Mouse (Mus musculus) heart, adult 11 months (tissue): ENCODE measurements around the gene Hip1.
A peak's percentile ranks its signal among the peaks of the same experiment; 100 is the strongest.

Source experiments
- DNase-seq: peaks from one replicate; pipeline ENCODE4 v3.0.0; 2022

Hip1 gene

DNA sequence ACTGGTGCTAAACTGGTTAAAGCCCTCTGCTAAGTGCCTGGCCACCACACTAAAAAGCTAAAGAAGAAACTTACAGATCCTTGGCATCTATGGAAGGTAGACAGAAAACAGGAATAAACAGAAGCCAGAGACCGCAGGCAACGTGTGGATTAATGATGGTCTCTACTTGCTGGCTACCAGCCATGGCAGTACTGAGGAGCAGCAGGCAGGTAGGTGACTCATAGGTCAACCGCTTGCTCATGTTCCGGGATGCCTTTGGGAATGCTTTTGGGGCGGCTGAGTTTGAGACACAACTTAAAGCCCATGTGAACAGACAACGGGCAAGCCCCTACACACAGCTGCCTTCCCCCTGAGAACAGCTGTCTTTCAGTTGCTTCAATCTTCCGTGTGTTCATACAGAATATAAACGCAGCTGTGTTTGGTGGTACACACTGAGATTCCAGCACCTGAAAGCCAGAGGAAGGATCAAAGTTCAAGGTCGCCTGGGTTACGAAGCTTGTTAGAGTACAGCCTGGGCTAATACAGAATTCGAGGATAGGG lies 13.5 kb downstream of the Hip1 start:
- DNase-seq = no peak

DNA sequence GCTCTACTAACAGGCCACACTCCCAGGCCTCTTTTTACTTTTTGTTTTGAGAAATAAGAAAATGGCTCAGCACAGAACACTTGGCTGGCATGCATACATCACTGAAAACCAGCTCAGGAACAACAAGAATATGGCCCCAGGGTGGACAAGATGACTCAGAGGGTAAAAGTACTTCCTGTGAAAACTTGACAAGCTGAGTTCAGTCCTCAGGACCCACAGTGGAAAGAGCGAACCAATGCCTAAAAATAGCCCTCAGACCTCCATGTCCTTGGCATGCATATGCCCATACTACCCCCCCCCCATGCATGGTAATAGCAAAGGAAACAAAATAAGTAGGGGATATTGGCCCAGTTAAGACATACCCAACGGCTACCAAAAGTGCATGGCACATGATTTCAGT lies 15.0 kb downstream of the Hip1 start:
- DNase-seq = no peak

DNA sequence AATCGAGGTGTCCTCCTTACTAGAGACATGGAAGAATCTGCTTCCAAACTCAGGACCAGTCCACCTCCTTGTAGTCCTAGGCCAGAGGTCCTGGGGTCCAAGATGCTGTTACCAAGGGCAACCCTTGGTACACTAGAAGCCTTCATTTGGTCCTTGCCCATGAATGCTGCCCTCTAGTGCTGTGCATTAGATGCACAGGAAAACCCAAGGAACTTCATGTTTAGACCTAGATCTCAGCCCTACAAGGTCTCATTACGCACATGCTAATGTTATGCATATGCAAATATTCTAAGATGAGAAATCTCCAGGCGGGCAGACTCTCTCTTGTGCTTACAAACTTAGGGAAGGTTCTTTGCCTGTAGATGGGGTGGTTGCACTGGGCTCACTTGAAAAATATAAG lies 15.6 kb downstream of the Hip1 start:
- DNase-seq = no peak

DNA sequence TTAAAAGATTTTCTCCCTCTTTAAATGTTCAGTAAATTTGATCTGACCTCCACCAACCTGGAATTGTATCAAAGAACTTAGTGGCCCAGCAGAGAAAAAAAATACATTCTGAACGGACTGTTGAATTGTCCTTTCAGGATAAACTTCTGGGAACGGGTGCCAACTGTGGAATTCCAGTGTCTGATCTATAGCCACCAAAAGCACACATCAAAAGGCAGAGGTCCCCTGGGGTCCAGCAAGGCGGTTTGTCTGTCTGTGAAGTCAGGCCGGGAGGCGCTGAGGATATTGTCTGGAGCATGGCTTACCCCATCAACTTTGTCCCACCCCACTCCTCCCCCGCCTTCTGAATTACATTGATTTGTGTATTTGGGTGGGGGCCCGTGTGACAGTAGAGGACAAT lies 16.9 kb downstream of the Hip1 start:
- DNase-seq = no peak

DNA sequence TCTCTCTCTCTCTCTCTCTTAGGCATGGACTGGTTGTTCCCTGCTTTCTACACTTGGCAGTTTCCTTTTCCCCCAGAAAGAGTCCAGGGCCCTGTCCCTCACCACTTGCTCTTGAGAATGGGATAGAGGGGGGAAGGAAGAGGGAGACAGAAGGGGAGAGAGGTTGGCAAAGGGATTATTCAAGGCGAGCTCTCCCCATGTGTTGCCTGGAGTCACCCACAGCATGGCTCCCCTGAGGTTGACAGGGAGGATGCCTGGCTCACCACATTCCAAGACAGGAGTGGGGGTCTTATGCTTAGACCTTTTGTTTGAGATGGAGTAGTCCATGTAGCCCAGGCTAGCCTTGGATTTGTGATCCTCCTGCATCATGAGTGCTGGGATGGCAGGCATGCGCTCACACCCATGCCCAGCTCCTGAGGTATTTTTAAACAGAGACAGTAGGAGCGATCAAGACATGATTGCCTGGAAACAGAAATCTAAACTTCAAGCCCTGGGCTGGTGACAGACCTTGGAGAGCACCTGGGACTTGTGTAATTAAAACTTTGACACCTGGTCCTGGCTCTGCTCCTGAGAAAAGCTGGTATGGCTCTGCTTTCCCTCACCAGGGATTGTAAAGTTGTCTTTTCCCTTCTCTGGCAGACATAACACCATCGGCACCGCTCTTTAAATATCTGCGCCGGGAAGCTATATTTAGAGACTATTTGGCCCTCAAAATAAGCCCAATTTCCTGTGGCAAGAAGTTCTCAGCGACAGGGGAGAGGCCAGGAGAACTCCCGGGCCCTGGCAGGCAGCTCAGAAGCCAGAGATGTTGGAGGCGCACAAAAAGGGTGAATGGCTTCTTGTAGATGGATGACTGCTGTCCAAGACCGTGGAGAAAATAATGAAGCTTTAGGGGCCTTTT lies 20.0 kb downstream of the Hip1 start:
- DNase-seq = peak; percentile 95

DNA sequence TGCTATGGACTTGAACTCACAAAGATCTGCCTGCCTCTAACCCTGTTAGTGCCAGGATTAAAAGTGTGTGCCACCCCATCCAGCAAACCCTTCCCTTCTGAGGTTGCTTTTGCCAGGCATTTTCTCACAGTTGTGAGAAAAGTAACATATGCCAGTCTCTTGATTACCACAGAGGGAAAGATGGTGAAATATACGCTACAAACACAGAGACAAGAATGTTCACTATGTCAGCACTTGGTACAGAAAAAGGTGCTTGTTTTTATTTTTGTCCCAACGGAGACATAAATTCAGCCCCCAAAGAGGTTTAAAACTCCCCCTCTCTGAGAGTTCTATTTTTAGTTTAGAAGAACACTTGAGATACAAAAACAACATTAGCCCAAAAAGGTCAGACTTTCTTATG lies 20.8 kb downstream of the Hip1 start:
- no peak for DNase-seq

DNA sequence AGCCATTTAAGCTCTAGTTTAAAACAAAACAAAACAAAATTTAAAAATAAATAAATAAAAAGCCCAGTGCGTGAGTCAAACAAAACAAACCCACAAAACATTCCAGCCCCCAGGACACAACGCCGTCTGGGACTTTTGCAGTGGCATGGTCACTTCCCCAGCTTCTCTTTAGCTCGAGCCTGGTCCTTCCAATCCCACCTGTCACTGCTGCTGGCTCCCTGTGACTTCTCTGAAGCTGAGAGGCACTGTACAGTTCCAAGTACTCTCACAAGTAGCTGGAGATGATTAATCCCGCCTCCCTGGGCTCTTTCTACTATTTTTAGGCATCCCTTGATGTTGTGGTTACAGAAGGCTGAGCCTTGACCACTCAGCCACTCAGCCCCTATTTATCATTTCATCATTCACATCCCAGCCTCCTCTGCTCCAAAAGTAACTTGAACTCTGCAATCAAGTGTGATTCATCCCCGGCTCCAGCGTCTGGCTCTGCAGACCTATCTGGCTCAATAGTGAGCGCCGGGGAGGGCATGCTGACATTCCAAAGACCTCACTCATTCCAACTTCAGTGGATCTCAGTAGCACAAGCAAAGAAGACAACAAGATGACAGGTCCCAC lies 22.7 kb downstream of the Hip1 start:
- peak; percentile 94 for DNase-seq

DNA sequence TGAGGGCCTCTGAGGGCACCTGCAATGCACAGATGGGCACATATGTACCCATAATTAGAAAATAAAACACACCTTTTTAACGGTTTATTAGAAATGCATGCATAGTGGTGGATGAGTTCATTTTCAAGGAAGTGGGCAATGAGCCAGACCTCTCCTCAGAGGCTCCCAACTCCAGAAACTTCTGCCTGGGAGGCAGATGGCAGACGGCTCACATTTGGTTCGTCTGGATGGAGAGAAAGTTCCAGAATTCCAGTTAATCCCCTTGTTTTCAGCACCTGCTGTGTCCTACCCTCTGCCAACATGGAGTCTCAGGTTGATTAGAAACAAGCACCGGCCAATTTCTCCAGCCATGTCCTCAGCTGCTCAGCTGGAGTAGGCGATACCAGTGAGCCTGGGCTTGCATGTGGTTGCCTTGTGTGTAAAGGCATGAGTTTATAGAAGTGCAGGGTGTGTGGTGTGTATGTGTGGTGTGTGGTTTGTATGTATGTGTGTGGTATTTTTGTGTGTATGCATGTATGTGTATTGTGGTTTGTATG lies 27.5 kb downstream of the Hip1 start:
- no peak for DNase-seq

DNA sequence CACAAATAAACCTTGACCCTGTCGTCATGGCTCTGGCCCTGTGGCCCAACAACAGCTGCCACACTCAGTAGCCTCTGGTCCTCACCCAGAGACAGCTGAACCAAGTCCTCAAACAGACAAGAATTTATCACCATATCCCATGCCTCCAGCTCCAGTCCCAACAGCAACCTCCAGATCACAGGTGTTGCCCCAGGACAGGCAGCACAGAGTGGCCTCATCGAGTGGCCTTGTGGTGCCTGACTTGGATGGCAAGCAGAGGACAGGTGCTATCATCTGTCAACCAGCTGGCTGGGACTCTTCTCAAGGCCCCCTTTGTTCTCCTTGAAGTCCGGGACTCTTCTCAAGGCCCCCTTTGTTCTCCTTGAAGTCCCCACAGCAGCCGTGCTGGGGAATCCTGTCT lies 31.8 kb downstream of the Hip1 start:
- no peak for DNase-seq

DNA sequence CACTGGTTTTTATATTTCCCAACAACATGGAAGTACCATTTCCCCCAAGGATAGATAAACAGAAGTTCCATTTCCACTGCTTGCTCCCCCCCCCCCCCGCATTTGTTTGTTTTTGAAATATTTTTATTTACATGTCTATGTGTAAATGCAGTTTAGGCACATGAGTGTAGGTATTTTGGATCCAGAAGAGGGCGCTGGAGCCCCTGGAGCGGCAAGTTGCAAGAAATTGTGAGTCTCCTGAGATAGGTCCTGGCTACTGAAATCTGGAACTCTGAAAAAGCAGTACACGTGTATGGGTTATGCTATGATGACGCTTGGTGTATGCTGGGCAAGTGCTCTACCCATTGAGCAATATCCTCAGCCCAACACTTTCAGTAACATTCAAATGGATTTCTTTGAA lies 33.8 kb downstream of the Hip1 start:
- DNase-seq = no peak

DNA sequence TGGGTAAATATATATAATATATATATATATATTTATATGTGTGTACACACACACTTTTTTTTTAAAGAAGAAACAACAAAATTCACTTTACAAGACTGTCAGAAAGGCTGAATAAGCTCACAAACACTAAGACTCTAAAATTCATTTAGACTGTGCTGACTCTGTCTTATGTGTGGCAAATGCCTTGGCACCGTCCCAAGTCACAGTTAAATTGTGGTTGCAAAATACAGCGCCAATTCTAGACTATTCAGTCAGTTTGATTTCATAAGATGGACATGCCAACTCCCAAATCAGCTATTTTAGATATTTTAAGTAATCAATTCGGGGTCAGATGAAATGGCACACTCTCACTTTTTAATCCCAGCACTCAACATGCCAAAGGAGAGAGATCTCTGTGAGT lies 36.6 kb downstream of the Hip1 start:
- DNase-seq = no peak

DNA sequence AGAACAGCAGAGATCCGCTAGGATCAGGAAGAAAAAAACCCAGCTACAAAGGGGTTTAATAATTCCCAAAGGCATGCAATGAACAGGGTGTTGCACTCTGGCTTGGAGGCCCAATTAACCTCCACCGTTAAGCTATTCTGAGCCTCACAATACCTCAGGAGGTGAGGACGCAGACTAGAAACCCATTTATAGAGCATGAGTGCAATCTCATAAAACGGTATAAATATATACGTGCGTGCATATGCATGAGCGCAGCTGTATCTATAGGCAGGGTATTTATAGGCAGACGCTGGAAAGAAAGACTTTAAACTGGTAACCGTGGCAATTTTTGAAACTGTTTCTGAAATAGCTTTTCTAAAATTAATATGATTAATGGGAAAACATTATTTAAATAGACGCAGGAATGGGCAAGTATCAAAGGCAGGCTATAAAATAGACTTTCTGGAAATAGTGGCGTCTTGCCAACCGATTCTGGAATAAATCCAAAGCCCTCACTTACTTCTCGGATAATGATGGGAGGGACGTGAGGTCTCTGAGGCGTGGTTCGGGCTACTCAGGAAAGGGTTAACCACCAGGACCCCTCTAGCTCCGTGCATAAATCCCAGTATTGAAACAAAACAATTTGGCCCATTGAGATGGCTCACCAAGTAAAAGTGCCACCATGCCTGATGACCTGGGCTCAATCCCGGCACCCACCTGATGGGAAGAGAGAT lies 37.2 kb downstream of the Hip1 start:
- no peak for DNase-seq

DNA sequence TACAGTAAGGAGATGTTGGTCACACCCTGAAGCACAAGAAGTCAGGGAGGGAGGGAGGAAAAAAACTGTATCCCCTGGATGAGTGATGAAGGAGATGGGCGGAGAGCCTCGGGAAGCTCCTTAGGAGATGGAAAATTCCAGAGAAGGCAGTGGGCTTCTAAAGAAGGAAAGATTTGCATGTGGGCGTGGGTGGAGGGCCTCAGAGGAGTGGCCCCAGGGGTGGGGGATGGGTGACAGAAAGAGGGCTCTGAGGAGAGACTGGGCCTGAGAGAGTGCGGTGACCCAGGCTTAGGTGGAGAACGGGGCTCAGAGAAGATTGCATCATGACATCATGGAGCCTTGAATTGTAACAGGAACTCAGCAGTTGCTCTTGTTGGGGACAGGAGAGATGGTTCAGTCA lies 39.5 kb downstream of the Hip1 start:
- no peak for DNase-seq

DNA sequence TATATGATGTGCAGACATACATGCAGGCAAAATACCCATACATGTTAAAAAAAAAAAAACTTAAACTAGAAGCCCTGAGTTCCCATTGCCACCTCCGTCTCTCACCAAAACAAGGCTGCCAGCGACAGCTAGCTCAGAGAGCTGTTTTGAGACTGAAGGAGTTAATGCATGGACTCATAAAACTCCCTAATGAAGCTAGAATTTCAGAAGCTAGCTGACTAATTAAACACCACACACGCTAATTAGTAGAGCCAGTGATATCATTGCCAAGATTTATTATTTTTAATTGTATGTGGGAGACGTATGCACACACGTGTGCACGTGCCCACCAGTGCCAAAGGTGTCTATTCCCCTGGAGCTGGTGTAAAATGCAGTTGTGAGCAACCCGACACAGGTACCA lies 42.0 kb downstream of the Hip1 start:
- no peak for DNase-seq

DNA sequence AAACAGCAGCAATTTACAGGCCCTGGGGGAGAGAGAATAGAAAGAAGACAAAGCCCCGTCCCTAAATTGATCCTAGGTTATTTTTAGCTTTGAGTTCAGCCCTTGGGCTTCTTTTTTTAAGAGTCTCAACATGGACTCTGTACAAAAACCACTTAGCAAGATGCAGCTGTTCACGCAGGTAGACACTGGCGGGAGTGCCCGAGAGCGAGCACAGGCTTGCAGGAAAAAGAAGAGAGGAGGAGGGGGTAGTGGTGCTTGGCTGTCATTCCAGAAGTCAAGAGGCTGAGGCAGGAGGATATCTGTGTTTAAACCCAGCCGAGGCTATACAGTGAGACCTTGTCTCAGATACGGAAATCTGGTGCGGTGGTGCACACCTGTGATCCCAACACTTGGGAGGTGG lies 42.9 kb downstream of the Hip1 start:
- DNase-seq = peak; percentile 83

DNA sequence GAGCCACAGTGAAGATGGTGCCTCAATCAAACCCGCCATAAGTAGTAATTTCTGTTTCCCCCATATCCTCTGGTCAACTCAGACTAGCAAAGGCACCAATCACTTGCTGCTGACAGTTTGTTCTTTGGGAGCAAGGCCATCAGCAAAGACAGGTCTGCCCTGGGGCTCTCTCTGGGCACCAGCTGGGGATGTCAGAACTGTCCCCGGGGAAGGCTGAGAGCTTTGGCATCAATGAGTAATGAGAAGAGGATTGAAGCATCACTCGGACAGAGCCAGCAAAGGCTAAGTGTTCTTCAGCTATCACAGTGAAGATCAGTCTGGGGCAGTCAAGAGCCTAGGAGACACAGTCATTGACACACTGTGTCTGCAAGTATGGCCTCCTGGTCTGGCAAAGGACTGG lies 46.0 kb downstream of the Hip1 start:
- no peak for DNase-seq

DNA sequence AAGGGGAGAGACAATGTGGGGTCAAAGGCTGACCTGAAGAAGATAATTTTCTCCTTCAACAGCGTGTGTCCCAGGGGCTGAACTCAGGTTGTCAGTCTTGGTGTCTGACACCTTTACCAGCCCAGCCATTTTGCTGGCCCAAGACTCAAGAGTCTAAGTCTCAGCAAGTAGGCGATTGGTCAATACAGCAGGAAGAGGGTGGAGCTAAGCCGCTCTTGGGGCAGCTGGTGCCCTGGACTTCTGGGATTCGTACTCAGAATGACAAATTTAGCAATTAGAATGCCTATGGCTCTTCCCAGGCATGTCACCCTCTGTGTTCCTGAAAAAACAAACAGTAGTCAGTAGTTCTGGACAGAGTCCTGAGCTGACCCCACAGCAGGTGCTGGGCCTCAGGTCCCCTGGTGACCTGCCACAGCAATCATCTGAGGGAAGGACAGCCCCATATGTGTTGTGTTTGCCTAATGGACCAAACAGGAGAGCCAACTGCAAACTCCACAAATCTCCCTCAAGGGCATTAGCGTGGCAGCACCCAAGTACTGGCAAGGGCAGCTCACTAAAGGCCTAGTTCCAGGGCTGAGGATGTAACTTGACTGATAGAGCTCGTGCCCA lies 47.5 kb downstream of the Hip1 start:
- DNase-seq = peak; percentile 90

DNA sequence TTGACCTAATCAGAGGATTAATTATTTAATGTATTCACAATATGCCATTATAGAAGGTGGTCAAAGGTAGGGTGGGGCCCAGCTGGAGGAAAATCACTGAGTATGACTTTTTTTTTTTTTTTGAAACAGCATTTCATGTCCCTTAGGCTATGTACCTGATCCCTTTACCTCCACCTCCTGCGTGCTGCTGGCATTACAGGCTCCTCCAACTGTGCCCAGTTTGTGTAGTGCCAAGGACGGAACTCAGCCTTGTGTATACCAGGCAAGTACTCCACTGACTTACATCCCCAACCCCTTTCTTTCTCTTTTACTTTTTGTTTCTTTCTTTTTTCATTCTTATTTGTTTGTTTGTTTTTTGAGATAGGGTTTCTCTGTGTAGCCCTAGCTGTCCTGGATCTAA lies 48.4 kb downstream of the Hip1 start:
- DNase-seq = no peak

DNA sequence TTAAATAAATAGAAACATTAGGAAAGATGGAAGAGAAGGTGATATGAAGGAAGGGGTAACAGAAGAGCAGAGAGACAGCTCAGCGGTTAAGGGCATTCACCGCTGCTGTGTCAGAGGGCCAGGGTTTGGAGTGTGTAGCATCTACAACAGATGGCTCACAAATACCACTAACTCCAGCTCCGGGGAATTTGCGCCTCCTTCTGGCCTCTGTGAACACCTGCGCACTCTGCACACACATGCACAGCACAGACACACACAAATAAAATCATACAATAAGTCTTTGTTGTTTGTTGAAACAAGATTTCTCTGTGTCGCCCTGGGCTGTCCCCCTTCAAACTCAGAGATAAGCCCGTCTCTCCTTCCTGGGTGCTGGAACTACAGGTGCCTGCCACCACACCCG lies 49.4 kb downstream of the Hip1 start:
- peak; percentile 84 for DNase-seq

DNA sequence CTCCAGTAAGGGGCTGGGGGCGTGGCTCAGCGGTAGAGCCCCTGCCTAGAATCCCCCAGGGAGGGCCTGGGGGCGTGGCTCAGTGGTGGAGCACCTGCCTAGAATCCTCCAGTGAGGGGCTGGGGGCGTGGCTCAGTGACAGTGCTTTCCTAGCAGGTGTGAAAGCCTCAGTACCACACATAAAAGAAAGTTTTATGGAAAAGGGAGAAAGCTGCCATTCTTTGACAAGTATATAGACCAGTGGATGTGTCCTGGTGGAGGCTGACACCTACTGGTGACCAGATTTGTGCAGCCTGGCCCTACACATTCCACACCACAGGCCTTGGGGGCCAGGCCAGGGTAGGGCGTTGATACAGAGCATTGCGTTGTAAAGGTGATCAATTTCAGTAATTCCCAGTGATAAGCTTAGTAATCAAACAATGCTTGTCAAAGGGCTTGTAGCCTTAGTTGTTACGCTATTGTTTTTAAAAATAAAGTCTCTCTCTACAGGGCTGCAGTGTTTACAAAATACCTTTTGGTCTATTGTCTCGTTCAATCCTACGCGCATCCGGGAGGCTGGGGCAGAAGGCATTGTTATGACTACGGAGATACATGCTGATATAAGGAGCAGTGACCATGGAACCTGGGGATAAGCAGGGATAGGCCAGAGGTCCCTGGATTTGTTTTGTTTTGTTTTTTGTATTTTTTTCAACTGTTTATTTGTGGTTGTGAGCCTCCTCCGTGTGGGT lies 50.6 kb downstream of the Hip1 start:
- DNase-seq = peak; percentile 89

DNA sequence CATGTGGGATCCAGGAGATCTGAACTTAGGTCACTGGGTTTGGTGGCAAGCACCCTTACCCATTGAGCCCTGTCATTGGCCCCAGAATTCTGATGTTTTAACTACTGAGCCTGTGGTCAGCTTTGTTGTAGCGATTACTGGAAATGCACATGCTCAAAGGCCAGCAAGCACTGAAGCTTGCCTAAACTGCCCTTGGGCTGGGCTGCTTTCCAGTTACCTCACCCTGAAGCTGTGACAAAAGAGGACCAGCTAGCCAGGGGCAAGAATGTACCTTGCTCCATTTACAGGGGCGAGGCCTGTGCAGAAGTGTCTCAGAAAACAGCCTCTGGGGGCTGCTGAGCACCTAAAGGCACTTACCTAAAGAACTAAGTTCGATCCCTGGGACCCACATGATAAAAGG lies 51.8 kb downstream of the Hip1 start:
- peak; percentile 87 for DNase-seq

DNA sequence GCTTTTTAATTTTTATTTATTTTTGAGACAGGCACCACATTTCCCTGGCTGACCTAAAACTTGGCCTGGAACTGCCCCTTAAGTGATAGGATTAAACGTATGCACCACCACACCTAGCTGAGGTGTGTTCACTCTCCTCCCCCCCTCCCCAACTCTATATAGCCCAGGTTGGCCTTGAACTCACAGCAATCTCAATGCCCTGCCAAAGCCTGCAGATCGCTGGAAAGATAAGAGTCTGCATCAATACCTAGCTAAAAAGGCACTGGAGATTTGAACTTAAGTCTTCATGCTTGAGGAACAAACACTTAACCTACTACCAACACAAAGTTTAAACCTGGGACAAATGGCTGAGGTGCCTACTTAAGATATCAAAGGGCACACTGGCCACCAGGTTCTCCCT lies 52.8 kb downstream of the Hip1 start:
- peak; percentile 84 for DNase-seq
